Mouse (Mus musculus): ENCODE measurements at regions not wholly inside any gene's neighbourhood (a gene's known extent, or its start where the extent isn't known, plus 50 kb on each side); places are given as distances from the start of the nearest gene placed in this dataset.
A peak's percentile ranks its signal among the peaks of the same experiment; 100 is the strongest.

GRCm38 (mm10) chr10:111695918-111696760, 190.1 kb downstream of the Phlda1 start:
- DNase-seq (ENCODE audit: low spot score), result no peak

DNA sequence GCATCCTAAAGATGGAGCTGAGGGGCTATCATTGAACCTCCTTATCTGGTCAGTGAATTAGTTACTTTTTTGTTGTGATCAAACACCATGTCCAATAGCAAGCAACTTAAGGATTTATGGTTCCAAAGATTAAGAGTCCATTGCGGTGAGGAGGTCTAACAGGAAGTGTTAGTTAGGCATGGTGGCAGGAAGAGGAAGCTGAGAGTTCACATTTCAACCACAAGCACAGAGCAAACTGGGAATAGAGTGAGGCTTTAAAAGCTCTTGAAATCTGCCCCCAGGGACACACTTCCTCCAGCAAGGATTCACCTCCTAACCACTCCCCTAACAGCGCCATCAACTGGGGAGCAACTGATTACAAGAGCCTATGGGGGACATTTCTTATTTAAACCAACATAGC, 190.9 kb downstream of the Phlda1 start:
- DNase-seq (ENCODE audit: low spot score), result no peak

- DNase-seq (ENCODE audit: low spot score), result no peak
Measured at GRCm38 (mm10) chr10:111699557-111700508, 193.7 kb downstream of the Phlda1 start.

GRCm38 (mm10) chr10:111700570-111700969, 194.5 kb downstream of the Phlda1 start:
- DNase-seq (ENCODE audit: low spot score), result no peak

DNA sequence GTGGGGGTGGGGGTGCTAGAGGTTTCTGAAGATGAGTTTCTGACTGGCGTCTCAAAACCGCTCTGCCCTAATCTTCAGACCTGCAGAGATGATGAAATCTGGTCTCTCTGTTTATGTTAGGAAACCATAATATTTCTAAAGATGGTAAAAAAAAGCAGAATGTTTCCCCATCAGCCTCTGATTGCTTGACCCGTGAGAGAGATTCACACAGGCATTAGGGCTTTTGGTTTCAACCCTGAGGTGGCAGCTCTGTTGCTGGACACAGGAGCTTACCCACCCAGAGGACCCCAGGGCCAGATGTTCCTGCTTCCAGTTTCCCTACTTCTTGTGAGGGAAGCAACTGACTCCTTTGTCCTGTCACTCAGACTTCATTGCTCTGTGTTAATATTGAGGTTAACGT, 195.1 kb downstream of the Phlda1 start:
- no peak for DNase-seq (ENCODE audit: low spot score)

- no peak for DNase-seq (ENCODE audit: low spot score)
Measured at GRCm38 (mm10) chr10:111702435-111702834, 196.3 kb downstream of the Phlda1 start.

DNA sequence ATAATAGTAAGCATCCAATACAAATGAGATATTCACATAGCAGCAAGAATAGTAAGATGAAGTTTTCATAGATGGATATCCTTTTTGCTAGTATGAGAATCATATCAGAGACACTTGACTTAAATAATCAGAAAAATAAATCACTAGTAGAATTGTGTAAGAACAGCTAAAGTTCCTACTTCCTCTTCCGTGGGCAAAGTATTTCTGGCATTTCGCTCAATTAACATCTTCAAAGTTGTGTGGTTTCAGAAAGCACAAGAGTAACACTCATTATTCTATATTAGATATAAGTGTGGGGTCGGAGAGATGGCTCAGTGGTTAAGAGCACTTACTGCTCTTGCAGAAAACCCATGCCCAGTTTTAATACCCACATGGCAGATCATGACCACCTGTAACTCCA, 197.4 kb downstream of the Phlda1 start:
- no peak for DNase-seq (ENCODE audit: low spot score)

- DNase-seq (ENCODE audit: low spot score), result no peak
Measured at GRCm38 (mm10) chr10:111711519-111712113, 205.5 kb downstream of the Phlda1 start.

- no peak for DNase-seq (ENCODE audit: low spot score)
Measured at GRCm38 (mm10) chr10:111712991-111713390, 206.9 kb downstream of the Phlda1 start.

DNA sequence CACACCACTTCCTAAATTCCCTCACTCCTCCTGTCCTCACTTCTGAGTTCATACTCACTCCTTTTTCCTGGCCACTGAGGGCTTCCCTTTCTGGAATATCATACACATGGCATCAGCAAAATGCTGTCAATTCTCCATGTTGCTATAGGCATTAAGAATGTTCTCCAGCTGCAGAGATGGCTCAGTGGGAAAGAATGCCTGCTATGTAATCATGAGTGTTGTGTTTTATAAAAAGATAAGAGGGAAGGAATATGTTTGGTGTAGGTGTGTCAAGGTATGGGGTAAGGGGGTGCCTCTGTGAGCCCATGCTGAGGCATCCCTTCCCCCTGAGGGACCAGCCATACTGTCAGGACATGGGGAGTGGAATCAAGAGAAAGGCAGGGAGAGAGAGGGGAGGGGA, 207.6 kb downstream of the Phlda1 start:
- DNase-seq (ENCODE audit: low spot score), result no peak

- no peak for DNase-seq (ENCODE audit: low spot score)
Measured at GRCm38 (mm10) chr10:111715172-111715571, 209.1 kb downstream of the Phlda1 start.

DNA sequence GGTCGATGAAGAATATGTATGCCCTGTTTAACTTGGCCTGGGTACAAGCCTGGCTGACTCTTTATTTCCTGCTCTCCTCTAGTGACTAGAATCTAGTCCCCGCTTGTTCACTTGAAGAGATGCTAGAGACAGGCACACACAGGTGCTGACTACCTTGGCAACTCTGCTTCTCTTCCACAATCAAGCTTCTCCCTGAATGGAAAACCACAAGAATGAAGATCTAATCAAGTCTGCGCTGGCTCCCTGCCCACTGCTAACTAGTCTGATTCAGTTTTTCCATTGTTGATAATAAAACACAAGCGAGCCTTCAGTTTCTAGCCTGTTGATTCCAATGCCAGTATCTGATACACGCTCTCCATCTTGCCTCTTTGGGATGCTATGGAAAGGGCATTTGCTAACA, 213.5 kb downstream of the Phlda1 start:
- DNase-seq (ENCODE audit: low spot score), result peak; percentile 26

DNA sequence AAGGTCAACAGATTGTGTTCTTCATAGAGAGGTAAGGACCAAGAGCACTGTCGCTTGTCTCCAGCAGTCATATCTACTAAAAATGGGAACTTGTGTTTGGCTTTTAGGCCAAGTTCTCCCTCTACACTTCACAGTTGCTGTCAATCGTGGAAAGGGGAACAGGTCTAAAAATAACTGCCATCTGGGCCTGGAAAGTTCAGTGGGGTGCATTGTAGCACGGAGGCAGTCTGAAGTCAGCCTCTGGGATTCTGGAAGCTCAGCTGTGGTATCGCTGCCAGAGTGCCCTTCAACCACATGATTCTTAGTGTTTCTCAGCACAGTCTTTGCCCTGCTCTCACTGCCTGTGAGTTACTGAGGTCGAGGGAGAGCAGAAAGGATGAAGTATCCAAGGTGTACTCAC, 215.0 kb downstream of the Phlda1 start:
- DNase-seq (ENCODE audit: low spot score), result no peak

DNA sequence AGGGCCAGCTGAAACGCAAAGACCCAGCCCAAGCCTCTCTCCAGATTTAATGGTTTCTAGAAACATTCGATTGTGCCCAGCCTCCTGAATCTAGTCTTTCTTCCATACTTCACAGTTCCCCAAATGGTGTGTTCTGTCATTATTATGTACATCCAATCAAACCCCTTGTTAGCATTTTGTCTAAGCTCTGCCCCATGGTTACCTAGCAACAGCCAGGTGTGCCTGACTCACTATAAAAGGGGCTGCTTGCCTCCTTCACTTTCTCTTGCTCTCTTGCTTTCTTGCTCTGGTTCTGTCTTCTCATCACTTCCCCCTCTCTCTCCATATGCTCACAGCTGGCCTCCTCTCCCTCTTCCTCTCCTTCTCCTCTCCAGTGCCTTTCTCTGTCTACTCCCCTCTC, 217.8 kb downstream of the Phlda1 start:
- no peak for DNase-seq (ENCODE audit: low spot score)

DNA sequence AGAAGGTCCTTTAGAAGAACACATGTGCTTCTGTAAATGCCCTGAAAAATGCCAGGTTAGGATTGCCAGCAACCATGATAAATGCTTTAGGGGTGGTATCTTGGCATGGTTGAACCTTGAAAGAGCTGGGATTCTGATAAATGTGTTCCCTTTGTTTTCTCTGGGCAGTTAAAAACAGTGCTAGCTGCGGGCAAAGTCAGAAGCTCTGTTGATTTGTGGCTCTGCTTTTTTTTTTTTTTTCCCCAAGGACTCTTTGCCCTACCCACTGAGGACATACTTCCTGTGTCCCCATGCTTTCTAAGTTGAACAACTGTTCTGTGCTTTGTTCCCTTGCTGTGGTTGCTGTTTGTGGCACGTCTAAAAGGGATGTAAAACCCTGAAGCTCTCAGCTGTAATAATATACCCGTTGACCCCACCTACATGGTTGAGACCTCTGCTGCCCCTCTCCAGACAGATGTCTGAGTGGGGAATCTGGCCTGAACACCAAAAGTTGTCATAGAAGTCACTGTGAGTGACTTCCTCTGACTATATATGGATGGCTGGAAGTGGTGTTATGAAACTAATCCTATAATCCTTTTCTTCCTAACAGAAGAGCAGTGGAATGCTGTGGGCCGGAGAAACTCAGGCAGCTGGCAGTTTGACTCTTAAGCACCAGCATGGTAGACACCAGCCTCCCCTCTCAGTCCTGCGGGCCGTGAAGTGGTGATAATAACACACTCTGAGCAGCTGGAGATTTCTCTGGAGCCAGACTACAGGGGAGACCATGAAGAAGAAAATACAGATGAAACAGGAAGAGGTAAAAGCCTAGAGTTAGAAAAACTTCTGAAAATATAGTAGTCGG, 218.7 kb downstream of the Phlda1 start:
- no peak for DNase-seq (ENCODE audit: low spot score)

- no peak for DNase-seq (ENCODE audit: low spot score)
Measured at GRCm38 (mm10) chr10:111736026-111736425, 229.9 kb downstream of the Phlda1 start.

DNA sequence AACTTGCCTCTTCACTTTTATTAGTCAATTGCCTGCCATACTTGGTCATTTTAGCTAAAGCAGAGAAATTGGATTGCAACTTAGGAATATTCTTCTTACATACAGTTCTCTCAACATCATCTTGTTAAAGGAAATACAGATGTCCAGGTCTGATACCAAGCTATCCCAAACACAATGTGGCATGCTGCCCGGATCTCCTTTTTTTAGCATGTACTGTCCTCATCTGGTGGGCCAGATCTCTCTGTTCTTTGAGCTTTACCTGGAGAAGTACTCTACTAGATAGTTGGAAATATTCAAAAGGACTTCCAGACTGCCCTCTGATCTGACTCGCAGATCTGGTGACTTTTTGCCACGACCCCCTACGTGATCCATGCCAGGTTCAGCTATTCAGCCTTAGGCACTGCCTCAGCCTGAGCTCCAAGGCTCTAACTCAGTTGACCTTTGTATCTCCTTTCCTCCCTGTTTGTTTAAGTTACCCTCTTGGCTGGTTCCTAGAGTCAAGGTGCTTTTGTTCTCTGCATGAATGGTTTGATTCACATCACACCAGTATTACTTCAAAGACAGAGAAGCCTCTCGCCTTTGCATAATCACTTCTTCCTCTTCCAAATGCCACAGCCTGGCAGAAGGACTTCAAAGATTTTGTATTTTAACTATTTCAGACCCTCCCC, 232.9 kb upstream of the Krr1 start:
- DNase-seq (ENCODE audit: low spot score), result no peak

DNA sequence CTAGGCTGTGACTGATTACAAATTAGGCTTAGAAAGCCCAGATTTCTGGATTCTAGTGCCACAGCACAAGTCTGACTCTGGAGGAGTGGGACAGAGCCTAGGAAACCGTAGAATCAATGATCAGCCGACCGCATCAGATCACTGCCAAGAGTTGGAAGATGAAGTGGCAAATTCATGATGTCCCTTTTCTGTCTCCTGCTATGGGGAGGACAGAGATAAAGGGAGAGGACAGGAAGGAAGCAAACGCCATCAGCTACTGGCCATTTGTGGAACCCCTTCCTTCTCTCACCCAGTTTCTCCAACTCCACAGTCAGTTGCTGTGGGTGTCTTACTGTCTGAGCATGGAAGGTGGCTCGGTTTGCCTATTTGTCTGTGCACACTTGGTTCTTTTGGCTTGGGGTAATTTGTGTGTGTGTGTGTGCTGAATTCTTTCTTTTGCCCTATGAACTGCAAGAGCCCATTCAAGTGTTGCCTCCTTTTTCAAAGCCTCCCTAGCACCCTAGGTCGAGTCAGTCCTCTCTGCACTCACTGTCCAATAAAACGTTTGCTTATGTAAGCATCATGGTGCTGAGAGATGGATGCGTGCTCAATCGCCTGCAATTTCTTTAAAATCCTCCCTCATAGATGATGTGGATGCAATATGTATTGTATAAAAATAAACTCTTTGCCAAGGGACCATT, 231.7 kb upstream of the Krr1 start:
- no peak for DNase-seq (ENCODE audit: low spot score)

- DNase-seq (ENCODE audit: low spot score), result no peak
Measured at GRCm38 (mm10) chr10:111741301-111741945, 231.0 kb upstream of the Krr1 start.

GRCm38 (mm10) chr10:111743291-111743690, 229.2 kb upstream of the Krr1 start:
- DNase-seq (ENCODE audit: low spot score), result no peak

Data from ovary, postnatal 14 days (tissue).